Mouse (Mus musculus): ENCODE measurements around the gene Hectd4. TPM values are rescaled to one million over a fixed set of nuclear protein-coding genes. Genes with fewer than 3 reads are reported as not detected.

Hectd4 gene
- total and polyA plus RNA-seq, 3 experiments: 2.1 to 7.8 (median 6.0) TPM

Other genes with a start within 250 kb of the Hectd4 start
- gene Rph3a, start 210.1 kb upstream of the Hectd4 start, total RNA-seq (2012; rRNA removed): not detected in 2 replicates
- gene Rph3a, start 210.1 kb upstream of the Hectd4 start, total RNA-seq (2014; rRNA removed): not detected in 2 replicates
- not detected in 2 replicates for gene Rph3a, start 210.1 kb upstream of the Hectd4 start, polyA plus RNA-seq (2012; ENCODE audit: insufficient read length, low read depth)
- gene Ptpn11, start 28.8 kb upstream of the Hectd4 start, total RNA-seq (2012; rRNA removed): 44.6 and 52.2 TPM in 2 replicates
- gene Ptpn11, start 28.8 kb upstream of the Hectd4 start, total RNA-seq (2014; rRNA removed): 29.4 and 33.2 TPM in 2 replicates
- 62.1 and 62.8 TPM in 2 replicates for gene Ptpn11, start 28.8 kb upstream of the Hectd4 start, polyA plus RNA-seq (2012; ENCODE audit: insufficient read length, low read depth)
- gene Rpl6, start 15.7 kb upstream of the Hectd4 start, total RNA-seq (2012; rRNA removed): 2,694 and 2,801 TPM in 2 replicates
- gene Rpl6, start 15.7 kb upstream of the Hectd4 start, total RNA-seq (2014; rRNA removed): 2,433 and 2,576 TPM in 2 replicates
- gene Rpl6, start 15.7 kb upstream of the Hectd4 start, polyA plus RNA-seq (2012; ENCODE audit: insufficient read length, low read depth): 2,607 and 2,835 TPM in 2 replicates
- gene Trafd1, start 165.4 kb downstream of the Hectd4 start, total RNA-seq (2012; rRNA removed): 41.8 and 42.3 TPM in 2 replicates
- gene Trafd1, start 165.4 kb downstream of the Hectd4 start, total RNA-seq (2014; rRNA removed): 31.7 and 34.0 TPM in 2 replicates
- 52.8 and 52.9 TPM in 2 replicates for gene Trafd1, start 165.4 kb downstream of the Hectd4 start, polyA plus RNA-seq (2012; ENCODE audit: insufficient read length, low read depth)
- gene Naa25, start 177.7 kb downstream of the Hectd4 start, total RNA-seq (2012; rRNA removed): 41.3 and 44.1 TPM in 2 replicates
- 53.1 and 59.7 TPM in 2 replicates for gene Naa25, start 177.7 kb downstream of the Hectd4 start, total RNA-seq (2014; rRNA removed)
- 60.3 and 66.0 TPM in 2 replicates for gene Naa25, start 177.7 kb downstream of the Hectd4 start, polyA plus RNA-seq (2012; ENCODE audit: insufficient read length, low read depth)
- gene Tmem116, start 231.7 kb downstream of the Hectd4 start, total RNA-seq (2012; rRNA removed): 2.3 and 2.5 TPM in 2 replicates
- 0.97 and 1.3 TPM in 2 replicates for gene Tmem116, start 231.7 kb downstream of the Hectd4 start, total RNA-seq (2014; rRNA removed)
- 2.5 and 3.2 TPM in 2 replicates for gene Tmem116, start 231.7 kb downstream of the Hectd4 start, polyA plus RNA-seq (2012; ENCODE audit: insufficient read length, low read depth)
- 252 and 297 TPM in 2 replicates for gene Erp29, start 232.3 kb downstream of the Hectd4 start, total RNA-seq (2012; rRNA removed)
- 204 and 243 TPM in 2 replicates for gene Erp29, start 232.3 kb downstream of the Hectd4 start, total RNA-seq (2014; rRNA removed)
- 258 and 286 TPM in 2 replicates for gene Erp29, start 232.3 kb downstream of the Hectd4 start, polyA plus RNA-seq (2012; ENCODE audit: insufficient read length, low read depth)